Mouse (Mus musculus): ENCODE results near the gene P3h1.
A peak's percentile ranks its signal among the peaks of the same experiment; 100 is the strongest.

Gene P3h1

DNA sequence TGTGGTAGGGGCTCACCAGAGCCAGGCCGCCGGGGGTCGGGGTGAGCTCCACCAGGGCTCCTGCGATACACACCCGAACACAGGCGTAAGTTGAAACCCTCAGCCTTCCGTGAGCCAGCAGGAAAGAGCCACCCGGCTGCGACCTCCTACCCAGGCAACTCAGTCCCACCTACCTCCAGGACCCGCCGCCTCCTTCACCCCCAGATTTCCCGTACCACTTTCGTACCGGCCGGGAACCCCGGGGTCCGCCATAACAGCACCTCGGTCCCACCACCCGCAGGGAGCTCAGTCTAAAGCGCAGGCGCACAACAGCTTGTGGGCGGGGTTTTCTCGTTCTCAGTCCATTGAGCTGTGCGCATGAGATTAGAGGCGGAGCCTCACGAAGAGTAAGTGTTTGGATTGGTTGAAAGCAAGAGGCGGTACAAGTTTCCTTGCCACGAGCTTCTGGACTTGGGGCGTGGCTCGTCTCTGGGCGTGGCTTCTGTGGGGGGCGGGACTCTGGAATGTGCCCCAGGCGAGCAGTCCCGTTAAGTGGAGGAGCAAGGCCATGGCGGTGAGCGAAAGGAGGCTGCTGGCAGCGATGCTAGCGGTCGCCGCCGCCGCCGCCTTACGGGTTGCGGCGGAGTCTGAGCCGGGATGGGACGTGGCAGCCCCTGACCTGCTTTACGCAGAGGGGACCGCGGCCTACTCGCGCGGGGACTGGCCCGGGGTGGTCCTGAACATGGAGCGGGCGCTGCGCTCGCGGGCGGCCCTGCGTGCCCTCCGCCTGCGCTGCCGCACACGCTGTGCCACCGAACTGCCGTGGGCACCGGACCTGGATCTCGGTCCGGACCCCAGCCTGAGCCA is at the start of gene P3h1, which contains the start of gene AU022252:
P3h1 (plus strand) TSS at position 506 of the 846 bp plus-strand sequence.
AU022252 (minus strand) TSS at position 303 of the 846 bp plus-strand sequence.
- peak; percentile 99 for DNase-seq (ENCODE audit: low read depth, low spot score)

DNA sequence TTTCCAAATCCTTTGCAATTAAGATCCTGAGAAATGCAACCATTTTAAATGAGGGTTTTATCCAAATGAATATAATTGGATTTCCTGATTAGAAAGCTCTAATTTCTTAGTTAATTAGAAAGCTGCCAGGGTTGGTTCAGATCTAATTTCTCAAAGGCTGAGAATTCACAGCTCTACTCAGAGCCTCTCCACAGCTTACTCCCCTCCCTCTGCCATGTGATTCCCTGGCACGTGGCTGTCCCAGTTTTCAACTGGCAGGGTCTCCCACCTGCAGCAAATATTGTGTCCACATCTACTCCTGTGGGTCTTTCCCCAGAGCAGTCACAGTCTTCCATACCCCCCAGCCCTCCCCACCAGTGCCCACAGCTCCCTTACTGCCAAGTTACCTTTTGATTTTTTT is 49.2 kb upstream of the P3h1 start:
- no peak for DNase-seq (ENCODE audit: low read depth, low spot score)

DNA sequence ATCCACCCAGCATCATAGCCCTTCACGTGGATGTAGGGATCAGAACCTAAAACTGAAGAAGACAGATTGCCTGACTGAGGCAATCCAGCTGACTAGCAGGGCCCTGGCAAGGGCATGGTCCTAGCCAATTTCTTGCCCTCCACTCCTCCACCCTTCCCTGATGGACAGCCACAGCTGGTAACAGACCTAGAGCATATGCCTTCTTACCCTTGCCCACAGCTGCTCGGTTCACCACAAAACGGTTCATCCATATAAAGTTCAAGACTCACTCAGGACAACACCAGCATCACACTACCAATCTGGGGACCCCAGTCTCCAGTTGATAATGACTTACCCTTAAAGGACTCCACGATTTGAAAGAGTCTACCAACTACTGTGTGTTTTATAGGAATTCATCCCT is 46.9 kb upstream of the P3h1 start:
- no peak for DNase-seq (ENCODE audit: low read depth, low spot score)

DNA sequence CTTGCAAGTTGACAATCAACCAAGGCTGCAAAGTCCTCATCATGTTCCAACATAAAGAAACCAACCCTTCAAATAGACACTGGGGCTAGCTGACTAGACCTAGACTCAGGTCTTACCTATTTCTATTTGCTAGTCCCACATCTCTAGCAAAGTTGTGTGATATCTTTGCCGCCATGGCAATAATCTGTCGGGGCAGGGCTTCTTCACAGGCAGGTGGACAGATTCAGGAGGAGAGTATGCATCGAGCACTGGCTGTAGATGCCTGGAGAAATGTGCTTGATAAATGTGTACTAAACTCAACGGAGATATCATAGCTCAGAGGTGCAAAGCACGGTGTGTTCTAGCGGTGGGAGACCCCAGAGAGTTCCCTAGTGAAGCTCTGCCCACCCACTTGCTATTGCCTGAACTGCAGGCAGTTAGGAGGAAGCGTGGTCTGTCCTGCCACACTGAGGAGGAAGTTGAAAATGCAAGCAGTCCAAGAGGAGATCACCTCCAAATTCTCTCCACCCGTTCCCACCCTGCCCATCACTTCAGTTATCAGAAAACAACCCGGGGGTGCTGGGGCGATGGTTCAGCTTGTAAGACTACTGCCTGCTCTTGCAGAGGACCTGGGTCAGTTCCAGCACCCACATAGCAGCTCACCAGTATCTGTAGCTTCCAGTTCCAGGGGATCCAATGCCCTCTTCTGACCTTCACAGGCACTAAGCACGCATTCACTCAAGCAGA is 44.5 kb upstream of the P3h1 start:
- no peak for DNase-seq (ENCODE audit: low read depth, low spot score)

DNA sequence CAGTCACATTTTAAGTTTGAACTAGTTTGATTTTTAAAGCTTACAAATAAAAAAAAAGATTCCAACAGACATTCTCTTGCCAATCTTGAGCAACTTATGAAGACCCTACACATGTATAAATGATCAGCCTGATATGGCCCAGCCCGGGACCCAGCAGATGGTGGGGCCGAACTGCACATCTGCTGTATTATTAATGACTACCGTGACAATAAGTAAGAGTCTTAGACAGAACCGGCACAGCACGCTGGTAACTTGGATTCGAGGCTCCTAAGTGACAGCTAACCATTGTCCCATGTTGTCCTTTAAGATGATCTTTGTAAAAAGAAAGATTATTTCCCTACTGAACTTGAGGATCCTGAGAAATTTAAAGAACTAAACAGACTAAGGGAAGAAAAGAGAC is 43.3 kb upstream of the P3h1 start:
- no peak for DNase-seq (ENCODE audit: low read depth, low spot score)

DNA sequence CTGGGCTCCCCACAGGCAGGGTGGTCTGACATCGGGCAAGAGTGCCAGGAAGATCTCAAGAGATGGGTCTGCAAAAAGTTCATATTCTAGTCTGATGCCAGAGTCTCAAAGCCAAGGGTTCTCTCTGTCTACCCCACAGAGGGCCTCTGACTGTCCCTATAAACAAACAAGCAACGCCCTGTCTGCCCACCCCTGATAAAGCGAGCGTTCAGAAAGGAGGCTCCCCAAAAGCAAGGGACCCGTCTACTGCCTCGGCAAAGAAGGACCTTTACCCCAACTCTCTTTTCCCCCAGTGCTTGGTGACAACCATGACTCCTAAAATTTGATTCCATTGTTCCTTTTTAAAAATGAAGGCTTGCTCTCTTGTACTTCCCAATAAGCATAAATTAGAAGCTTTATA is 42.9 kb upstream of the P3h1 start, which contains the start of gene Ermap:
Ermap (minus strand) TSS at position 148 of the 400 bp plus-strand sequence.
- no peak for DNase-seq (ENCODE audit: low read depth, low spot score)

DNA sequence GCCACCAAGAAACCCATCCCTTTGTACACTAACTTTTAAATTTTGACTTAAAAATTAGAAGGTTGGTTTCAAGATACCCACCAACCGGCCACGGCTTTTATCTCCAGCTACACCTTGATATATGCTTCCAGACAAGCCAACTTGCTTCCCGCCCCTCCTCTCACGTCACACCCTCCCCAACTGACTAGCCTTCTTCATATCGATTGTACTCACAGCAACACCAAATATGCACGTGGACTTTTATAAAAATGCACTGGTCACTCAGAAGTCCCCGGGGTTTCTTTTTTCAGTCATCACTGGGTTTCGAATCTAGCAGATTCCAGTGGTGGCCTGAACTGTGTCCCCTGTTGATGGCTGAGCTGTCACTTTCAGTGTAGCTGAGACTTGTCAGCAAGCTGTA is 42.1 kb upstream of the P3h1 start:
- DNase-seq (ENCODE audit: low read depth, low spot score): no peak

DNA sequence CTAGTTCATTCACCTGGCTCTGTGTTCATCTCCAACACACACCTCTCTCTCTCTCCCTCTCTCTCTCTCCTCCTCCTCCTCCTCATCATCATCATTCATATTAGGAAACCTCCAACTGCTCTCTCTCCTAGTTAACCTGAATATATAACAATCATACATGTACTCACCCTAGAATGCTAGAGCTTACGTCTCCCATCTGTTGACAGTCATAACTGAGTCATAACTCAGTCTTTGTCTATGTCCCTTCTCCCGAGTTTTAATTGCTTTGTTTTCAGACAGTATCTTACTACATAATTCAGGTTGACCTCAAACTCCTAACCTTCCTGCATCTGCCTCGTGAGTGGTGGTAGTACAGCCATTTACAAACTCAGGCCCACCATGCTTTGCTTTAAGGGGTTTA is 41.4 kb upstream of the P3h1 start:
- DNase-seq (ENCODE audit: low read depth, low spot score): no peak

DNA sequence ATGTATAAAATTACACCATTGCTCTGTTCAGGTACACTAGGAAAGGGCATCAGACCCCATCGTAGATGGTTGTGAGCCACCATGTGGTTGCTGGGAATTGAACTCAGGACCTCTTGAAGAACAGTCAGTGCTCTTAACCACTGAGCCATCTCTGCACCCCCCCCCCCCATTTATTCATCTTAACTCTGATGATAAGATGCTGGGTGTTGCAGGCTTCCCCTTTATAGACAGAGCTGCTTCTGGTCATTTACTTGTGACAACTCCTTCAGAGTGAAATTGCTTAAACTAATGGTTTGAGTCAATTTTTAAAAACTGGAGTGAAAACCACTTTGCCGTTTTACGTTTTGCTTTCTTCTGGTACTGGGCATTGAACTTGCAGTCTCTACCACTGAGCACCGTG is 40.0 kb upstream of the P3h1 start:
- DNase-seq (ENCODE audit: low read depth, low spot score): no peak

DNA sequence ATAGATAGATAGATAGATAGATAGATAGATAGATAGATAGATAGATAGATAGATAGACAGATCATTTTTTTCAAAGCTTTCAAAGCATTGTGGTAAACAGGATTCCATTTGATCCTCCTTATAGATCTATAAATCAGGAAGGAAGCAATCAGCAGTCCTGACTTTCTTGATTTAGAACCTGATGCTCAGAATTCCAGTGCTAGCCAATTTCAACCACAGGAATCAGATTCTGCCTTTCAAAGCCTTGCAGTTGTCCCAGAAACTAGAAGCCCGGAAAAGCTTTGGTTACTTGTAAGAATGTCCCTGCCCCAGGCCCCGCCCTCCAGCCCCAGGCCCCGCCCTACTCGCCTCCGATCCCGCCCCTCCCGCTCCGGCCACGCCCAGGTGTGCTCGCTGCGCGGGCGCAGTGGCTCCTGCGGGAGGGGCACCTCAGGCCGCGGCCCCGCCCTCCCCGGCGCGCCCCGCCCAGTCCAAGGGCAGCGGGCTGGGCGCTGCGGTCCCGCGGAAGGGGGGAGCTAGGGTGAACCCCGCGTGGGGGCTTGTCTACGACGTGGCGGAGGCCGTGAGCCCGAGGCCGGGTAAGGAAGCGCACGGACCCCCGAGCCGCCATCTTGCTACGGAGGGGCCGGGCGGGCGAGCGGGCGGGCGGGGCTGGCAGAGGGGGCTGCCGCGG is 37.7 kb upstream of the P3h1 start, which contains the start of gene Svbp:
Svbp (plus strand) TSS at position 398 of the 673 bp plus-strand sequence.
- DNase-seq (ENCODE audit: low read depth, low spot score): peak; percentile 71

DNA sequence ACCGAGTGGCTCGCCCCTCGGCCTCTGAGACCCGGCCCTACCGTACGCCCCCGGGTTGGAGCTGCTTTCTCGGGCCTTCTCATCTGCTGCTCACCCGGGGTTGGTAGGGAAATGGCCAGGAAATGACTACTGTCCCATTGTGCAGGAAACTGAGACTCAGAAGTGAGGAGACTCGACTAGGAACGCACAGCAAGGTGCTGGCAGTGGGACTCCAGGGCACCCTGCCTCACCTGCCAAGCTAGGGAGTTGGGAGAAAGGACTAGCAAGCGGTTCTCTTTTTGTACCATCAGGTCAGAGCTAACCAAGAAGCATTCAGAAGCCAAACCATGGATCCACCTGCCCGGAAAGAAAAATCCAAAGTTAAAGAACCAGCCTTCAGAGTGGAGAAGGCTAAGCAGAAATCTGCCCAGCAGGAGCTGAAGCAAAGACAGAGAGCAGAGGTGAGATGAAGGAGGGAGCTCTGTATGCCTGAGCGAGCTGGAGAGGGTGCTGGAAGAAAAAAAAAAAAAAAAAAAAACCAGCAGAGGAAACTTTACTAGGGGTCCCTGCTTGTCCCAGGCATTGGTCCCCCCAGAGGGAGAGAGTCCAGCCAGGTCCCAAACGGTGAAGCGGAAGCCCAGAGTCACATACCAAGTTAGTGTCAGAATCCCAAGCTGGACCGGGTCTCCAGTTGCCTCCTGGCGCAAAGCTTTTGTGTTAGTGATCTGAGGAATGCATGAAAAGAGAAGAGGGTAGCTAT is 37.0 kb upstream of the P3h1 start:
- no peak for DNase-seq (ENCODE audit: low read depth, low spot score)

DNA sequence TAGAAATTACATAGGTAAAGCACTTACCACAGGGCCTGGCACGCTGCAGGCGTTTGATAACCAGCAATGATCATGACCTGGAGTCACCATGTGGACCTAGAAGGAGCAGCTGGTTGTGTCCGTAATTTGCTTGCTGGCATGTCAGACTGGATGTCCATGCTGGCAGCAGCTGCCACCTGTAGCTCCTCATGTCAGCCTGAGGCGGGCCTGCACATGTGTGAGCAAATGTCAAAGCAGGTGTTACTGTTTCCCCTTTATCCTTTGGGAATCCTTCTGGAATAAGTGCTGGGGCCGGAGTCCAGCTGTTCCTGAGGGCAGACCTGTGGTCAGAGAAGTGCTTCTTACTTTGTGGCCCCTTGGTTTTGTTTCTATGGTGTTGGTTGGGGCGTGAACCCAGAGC is 34.6 kb upstream of the P3h1 start:
- DNase-seq (ENCODE audit: low read depth, low spot score): no peak

DNA sequence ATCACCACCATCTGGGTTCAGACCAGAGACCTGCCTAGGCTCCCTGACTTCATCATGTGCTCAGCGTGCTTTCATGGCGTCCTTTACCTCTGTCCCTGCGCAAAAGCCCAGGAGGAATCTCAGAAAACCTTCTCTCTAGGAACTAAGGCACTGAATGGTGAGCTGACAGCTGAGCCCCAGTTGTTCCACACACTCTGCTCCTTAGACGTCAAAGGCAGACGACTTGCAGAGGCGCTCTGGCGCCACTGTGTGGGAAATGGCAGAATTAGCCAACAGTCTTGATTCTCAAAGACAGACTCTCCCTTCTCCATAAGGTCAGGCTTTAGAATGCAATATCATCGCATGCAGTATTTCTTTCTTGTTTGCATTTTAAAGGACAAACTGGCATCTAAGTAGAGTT is 28.0 kb upstream of the P3h1 start:
- no peak for DNase-seq (ENCODE audit: low read depth, low spot score)

DNA sequence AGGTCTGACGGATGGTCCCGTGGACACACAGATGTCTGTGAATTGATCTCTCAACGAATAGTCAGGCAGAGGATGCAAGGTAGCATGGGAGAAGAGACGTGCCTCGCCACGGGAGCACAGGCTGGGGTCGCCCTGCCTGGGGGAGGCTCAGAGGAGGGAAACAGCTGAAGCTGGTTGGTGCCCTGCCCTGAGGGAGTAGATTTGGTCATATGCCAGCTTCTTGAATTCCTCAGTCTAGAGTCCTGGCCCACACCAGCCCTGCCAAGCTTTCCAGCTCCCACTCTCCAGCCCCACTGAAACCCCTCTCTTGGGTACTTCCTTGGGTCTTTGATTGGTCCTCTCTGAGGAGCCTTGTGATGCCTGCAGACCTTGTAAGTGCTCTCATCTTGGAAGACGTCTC is 16.0 kb upstream of the P3h1 start:
- no peak for DNase-seq (ENCODE audit: low read depth, low spot score)

DNA sequence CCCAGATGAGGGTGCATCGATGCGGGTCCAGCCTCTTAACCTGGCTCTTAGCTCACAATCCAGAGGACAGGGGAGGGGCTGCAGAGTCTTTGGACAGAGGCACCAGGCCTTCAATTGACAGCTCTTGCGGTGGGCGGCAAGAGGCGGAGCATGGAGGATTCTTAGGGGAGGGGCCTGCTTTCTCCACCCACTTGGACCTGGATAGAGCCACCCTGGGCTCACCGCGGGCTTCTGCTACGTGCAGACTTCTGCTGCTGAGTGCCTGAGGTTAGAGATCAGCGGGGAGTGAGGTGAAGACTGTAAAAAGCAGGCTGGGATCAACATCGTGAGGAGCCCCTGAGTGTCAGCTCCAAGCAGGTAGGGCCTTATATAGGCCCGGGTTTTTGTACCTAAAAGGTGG is 14.5 kb upstream of the P3h1 start, which contains the start of gene Tmem269:
Tmem269 (minus strand) TSS at position 49 of the 400 bp plus-strand sequence.
- no peak for DNase-seq (ENCODE audit: low read depth, low spot score)

DNA sequence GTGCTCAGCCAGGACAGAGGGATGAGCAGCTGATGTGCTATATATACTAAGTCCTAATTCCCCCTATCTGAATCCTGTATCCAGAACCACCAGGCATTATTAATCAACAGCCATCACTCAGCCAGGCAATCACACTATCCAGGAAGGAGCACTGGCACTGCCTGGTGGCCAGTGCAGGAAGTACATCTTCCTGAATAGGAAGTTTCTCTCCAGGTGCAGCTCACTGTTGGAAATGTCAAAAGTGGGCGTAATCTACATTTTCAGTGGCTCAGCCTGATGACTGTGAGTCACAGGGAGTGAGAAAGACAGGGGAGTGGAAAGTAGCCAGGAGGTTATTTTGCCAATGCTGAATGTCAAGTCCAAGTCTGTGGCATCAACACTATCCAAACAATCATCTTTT is 9.0 kb upstream of the P3h1 start:
- DNase-seq (ENCODE audit: low read depth, low spot score): peak; percentile 53

DNA sequence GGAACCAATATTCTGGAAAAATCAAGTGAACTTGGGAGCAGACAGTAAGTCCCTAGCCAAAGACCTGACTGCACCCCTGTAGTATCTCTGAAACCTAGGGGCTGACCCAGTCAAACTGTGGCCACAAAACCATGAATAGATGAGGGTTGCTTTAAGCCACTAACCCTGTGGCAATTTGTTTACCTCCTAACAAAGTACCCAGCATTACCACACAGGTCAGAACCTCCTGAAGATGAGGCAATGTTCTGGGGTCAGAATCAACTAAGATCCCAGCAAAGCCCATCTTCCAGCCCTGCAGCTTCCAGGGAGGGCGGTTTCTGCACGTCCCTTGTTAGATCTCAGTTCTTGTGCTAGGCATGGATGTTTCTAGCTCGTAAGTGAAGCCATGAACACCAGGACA is 8.2 kb upstream of the P3h1 start:
- DNase-seq (ENCODE audit: low read depth, low spot score): no peak

DNA sequence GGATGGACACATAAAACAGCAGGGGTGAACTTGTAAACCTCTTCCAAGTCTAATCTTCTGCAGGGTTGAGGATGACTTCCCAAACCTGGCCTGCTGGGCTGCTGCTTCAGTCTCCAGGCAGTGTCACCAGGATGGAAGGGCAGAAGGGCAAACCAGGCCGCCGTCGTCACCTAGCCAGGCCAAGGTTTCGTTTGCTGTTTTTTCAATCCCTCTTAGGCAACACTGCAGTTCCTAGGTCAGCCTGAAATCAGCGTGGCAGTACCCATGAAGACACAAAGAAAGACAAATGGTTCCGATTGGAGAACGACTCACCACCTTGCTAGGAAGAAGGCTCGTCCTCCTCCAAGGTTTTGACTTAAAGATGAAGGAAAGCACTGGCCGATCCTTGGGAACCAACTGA is 7.0 kb upstream of the P3h1 start:
- no peak for DNase-seq (ENCODE audit: low read depth, low spot score)

DNA sequence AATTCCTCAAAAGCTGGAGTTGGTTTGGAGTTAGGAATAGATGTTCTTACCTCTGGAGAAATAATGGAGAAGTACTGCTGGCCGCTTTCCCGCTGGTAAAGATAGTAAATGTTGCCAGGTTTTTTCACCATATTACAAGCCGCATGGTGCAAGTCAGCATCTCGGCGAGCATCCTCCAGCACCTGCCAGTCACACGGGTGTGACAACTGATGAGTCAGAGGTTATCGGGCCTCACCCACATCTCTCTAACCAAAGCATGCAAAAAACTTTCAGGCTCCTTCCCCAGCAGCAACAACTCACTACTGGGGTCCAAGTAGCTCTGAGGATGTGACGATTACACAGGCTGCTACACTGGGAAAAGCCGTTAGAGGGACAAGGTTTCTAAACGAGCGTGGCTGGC is 6.0 kb upstream of the P3h1 start:
- DNase-seq (ENCODE audit: low read depth, low spot score): no peak

DNA sequence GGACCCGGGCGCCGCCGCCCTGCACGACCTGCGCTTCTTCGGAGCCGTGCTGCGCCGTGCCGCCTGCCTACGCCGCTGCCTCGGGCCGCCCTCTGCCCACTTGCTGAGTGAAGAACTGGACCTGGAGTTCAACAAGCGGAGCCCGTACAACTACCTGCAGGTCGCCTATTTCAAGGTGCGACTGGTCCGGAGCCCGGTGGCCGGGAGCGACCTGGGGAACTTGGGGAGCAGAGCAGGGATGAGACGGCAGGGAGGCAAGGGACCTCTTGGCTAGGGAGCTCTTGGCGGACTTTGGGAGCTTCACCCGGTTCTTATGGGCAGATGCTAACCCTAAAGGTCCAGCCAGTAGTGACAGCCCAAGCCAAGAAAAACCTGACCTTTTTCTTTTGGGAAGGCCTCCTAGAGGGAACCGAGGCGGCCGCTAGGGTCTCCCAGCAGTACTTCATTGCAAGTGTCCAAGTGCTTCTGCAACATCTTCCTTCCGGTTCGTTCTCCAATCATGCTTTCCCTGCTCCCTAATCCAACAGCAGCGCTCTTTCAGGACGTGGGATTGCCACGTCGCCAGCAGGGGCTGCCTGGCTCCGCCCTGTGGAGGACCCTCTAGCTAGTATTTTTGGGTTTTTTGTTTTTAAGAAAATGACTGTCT is 664 bp downstream of the P3h1 start:
- DNase-seq (ENCODE audit: low read depth, low spot score): no peak

DNA sequence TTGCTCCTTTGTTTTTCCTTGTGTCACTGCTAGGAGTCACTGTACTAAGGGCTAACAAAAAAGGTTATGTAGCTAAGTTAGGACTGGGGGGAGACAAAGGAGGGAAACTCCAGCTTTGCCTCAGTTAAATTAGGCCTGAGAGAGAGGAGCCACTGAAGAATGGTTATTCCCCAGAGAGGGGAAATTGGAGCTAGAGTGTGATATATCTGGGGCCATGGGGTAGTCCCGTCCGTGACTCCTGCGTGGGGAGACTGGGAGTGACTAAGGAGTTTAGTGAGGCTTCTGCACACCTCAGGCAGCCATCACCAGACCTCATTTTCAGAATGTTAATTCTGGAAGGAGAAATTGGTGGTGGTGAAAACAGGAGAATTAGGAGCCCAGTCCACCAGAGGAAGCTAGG is 1.6 kb downstream of the P3h1 start:
- DNase-seq (ENCODE audit: low read depth, low spot score): no peak

Data from retina, adult 2 months (tissue).